In genomic region chr16:54707880-54708279, GRCm38 (mm10) we compare ENCODE assay signal across 31 mouse cellular contexts.
"Had no signal": no experiment of that assay in that cellular context is flagged by ENCODE, and none has a peak within 500 bp of the region (broad histone marks: within the 10 kb centered on the region; RNA-seq: fewer than 3 reads in every experiment).

No protein-coding gene starts in this region.

- H3K9ac ChIP-seq: limb, embryonic 12.5 days; limb, embryonic 13.5 days; limb, embryonic 15.5 days; liver, embryonic 12.5 days; liver, embryonic 13.5 days; liver, embryonic 14.5 days; liver, embryonic 15.5 days; liver, postnatal 0 days; lung, embryonic 14.5 days; lung, embryonic 15.5 days; midbrain, embryonic 12.5 days; midbrain, embryonic 13.5 days; midbrain, embryonic 15.5 days had no signal

- ATAC-seq: liver, embryonic 12.5 days; liver, postnatal 0 days; lung, postnatal 0 days; midbrain, embryonic 13.5 days; midbrain, embryonic 15.5 days; midbrain, embryonic 16.5 days had no signal

- H3K27me3 ChIP-seq: limb, embryonic 12.5 days; limb, embryonic 13.5 days; limb, embryonic 15.5 days; liver, embryonic 12.5 days; liver, embryonic 13.5 days; liver, embryonic 15.5 days; lung, embryonic 15.5 days; megakaryocyte, embryonic 14.5 days; midbrain, embryonic 12.5 days; midbrain, embryonic 13.5 days; midbrain, embryonic 15.5 days had no signal

- H3K4me2 ChIP-seq: limb, embryonic 12.5 days; limb, embryonic 13.5 days; limb, embryonic 15.5 days; liver, embryonic 11.5 days; liver, embryonic 12.5 days; liver, embryonic 13.5 days; liver, embryonic 15.5 days; lung, embryonic 14.5 days; lung, embryonic 15.5 days; midbrain, embryonic 11.5 days; midbrain, embryonic 12.5 days; midbrain, embryonic 13.5 days; midbrain, embryonic 15.5 days had no signal

- H3K36me3 ChIP-seq: limb, embryonic 10.5 days; limb, embryonic 12.5 days; limb, embryonic 13.5 days; limb, embryonic 15.5 days; liver, embryonic 12.5 days; liver, embryonic 13.5 days; liver, embryonic 15.5 days; lung, embryonic 15.5 days; midbrain, embryonic 10.5 days; midbrain, embryonic 12.5 days; midbrain, embryonic 13.5 days; midbrain, embryonic 15.5 days had no signal

- H3K27ac ChIP-seq: limb, embryonic 10.5 days; limb, embryonic 12.5 days; limb, embryonic 13.5 days; limb, embryonic 15.5 days; liver, embryonic 12.5 days; liver, embryonic 13.5 days; liver, embryonic 14.5 days; liver, embryonic 15.5 days; lung, embryonic 15.5 days; macrophage; midbrain, embryonic 10.5 days; midbrain, embryonic 12.5 days; midbrain, embryonic 13.5 days; midbrain, embryonic 15.5 days had no signal

- DNase-seq: left cerebral cortex, postnatal 4 days; liver; liver, embryonic 13.5 days; liver, postnatal 0 days; lung, adult 18-20 months; lung, adult 2 months; lung, embryonic 14.5 days; lung, postnatal 10 days; lung, postnatal 14 days; lung, postnatal 36 days; lung, postnatal 4 days; midbrain, embryonic 14.5 days had no signal

- H3K9me3 ChIP-seq: limb, embryonic 10.5 days; limb, embryonic 12.5 days; limb, embryonic 13.5 days; limb, embryonic 15.5 days; liver, embryonic 12.5 days; liver, embryonic 13.5 days; liver, embryonic 15.5 days; lung, embryonic 15.5 days; megakaryocyte, embryonic 14.5 days; midbrain, embryonic 10.5 days; midbrain, embryonic 12.5 days; midbrain, embryonic 13.5 days; midbrain, embryonic 15.5 days had no signal

- H3K4me3 ChIP-seq: limb, embryonic 10.5 days; limb, embryonic 12.5 days; limb, embryonic 13.5 days; limb, embryonic 15.5 days; liver, embryonic 12.5 days; liver, embryonic 13.5 days; liver, embryonic 15.5 days; lung, embryonic 15.5 days; megakaryocyte, embryonic 14.5 days; midbrain, embryonic 10.5 days; midbrain, embryonic 12.5 days; midbrain, embryonic 13.5 days; midbrain, embryonic 15.5 days; myocyte had no signal

- H3K4me1 ChIP-seq: limb, embryonic 10.5 days; limb, embryonic 12.5 days; limb, embryonic 13.5 days; limb, embryonic 15.5 days; liver, embryonic 12.5 days; liver, embryonic 13.5 days; liver, embryonic 15.5 days; lung, embryonic 15.5 days; megakaryocyte, embryonic 14.5 days; midbrain, embryonic 10.5 days; midbrain, embryonic 12.5 days; midbrain, embryonic 13.5 days; midbrain, embryonic 15.5 days had no signal
